Mouse (Mus musculus) erythroblast, adult 5-6 weeks (primary cell): ENCODE measurements around the gene Zfp990. TPM values are rescaled to one million over a fixed set of nuclear protein-coding genes. Genes with fewer than 3 reads are reported as not detected.
"Not testable (repeated sequence)": the region's sequence is repeated elsewhere in the genome, so short reads cannot be mapped to it uniquely, and the experiment has no call there.

Experiments
- ATAC-seq: replicated peaks from 2 replicates; pipeline ENCODE4 v1.8.0; 2016; ENCODE audit warnings: moderate number of reproducible peaks, mild to moderate bottlenecking, moderate TSS enrichment, inconsistent platforms; ENCODE audit not compliant: poor library complexity, low FRiP score, severe bottlenecking
- total RNA-seq, 2 experiments: library from RNA; stranded (forward) in 1 of 2; stranded (reverse) in 1 of 2; fragments of 150-400 nt in 1 of 2; fragments of 200-764, 138-1000 nt in 1 of 2; gene quantifications; 2 replicates each; pipeline versions ENCODE4 v1.2.3 to v1.2.4; 2015 to 2017; ENCODE audit warnings: low replicate concordance in 2 of 2

Zfp990 gene
- total RNA-seq, 2 experiments from 2014 or later, result not detected

DNA sequence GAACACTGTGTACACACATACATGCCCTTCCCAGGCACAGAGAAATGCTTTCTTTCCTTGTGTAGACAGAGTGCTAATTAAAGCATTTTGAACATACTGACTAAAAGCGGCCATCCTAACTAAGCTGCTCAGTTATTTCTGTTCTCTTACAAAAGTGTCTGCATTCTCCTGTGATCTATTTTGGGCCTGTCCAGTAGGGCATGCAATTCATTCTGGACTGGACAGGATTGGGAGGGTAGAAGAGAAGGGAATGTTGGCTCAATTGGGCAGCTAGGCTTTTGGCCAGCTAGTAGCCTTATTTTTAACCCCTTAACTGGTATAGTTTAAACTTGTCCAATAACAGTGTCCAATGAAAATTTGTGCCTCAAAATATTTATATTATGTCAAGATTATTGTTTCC is 69.8 kb downstream of the Zfp990 start:
- not testable (repeated sequence) for ATAC-seq

DNA sequence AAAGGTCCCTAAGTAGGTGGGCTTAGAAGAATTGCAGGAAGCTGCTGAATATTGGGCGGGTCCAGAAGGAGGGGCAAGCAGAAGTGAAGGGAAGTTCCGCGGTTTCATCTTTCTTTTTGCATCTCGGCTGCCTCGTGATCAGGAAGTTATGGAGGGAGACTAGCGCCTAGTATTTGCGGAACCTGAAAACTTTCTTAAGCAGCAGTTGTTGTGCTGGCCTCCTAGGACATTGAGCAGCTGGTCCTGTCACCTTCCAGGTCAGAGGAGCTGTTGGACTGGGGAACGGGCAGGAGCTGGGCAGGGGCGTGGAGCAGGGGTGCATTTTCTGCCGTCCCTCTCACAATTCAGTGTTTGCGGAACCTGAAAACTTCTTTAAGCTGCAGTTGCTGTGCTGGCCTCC is 74.5 kb downstream of the Zfp990 start, which contains the start of gene Gm13212:
TSS of gene Gm13212 (plus strand) at position 89 of the 400 bp plus-strand sequence.
- not testable (repeated sequence) for ATAC-seq

DNA sequence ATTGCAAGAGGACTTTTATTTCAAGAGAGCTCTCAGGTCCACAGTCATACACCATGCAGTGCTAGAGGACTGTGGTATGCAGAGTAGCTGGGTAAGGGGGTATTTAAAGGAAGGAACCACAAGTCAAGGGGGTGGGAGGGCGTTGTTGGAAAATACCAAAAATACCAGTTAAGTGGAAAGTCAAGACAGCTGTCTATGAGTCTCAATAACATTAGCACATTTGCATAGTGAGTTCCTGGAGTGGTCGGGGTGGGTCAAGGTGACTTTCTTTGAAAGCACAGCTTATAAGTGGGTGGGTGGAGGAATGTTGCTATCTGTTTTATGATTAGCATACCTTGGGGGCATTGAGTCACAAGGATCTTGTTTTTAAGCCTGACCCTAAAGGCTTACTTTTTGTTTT is 75.5 kb downstream of the Zfp990 start:
- ATAC-seq, result not testable (repeated sequence)

Other genes starting within 250 kb of the Zfp990 start
- gene Tnfrsf8, start 195.6 kb upstream of the Zfp990 start, total RNA-seq (2015; ENCODE audit: low replicate concordance), result 0.21 TPM in 1 of 2 replicates, not detected in the other
- 0.26 TPM in 1 of 2 replicates, not detected in the other for gene Tnfrsf8, start 195.6 kb upstream of the Zfp990 start, total RNA-seq (2017; ENCODE audit: low replicate concordance)
- gene Gm13212, start 74.4 kb downstream of the Zfp990 start, total RNA-seq (2015; ENCODE audit: low replicate concordance), result 4.6 and 5.2 TPM in 2 replicates
- 0.70 and 1.8 TPM in 2 replicates for gene Gm13212, start 74.4 kb downstream of the Zfp990 start, total RNA-seq (2017; ENCODE audit: low replicate concordance)
- not detected in 2 replicates for gene Zfp980, start 159.9 kb downstream of the Zfp990 start, total RNA-seq (2015; ENCODE audit: low replicate concordance)
- not detected in 2 replicates for gene Zfp980, start 159.9 kb downstream of the Zfp990 start, total RNA-seq (2017; ENCODE audit: low replicate concordance)